Mouse (Mus musculus) bone marrow, adult 2 months (tissue): ENCODE measurements at regions not wholly inside any gene's neighbourhood (a gene's known extent, or its start where the extent isn't known, plus 50 kb on each side); places are given as distances from the start of the nearest gene placed in this dataset.

Source experiments
- CTCF ChIP-seq: fragments of 200-500 bp; IDR thresholded peaks from 2 replicates; pipeline ENCODE4 v1.5.1; 2011; ENCODE audit warnings: low read length, control low read depth; ENCODE audit not compliant: control insufficient read depth, insufficient read depth
- POLR2A ChIP-seq: fragments of 200-500 bp; IDR thresholded peaks from 2 replicates; pipeline ENCODE4 v1.6.1; 2011; ENCODE audit warnings: low read depth, mild to moderate bottlenecking, control low read depth, low read length, borderline replicate concordance; ENCODE audit not compliant: control insufficient read depth

- no peak for TF ChIP-seq CTCF
- no peak for TF ChIP-seq POLR2A
Measured at GRCm38 (mm10) chr12:117412257-117412656, 104.0 kb upstream of the Rapgef5 start.
